Mouse (Mus musculus): ENCODE measurements at regions not wholly inside any gene's neighbourhood (a gene's known extent, or its start where the extent isn't known, plus 50 kb on each side); places are given as distances from the start of the nearest gene placed in this dataset.

DNA sequence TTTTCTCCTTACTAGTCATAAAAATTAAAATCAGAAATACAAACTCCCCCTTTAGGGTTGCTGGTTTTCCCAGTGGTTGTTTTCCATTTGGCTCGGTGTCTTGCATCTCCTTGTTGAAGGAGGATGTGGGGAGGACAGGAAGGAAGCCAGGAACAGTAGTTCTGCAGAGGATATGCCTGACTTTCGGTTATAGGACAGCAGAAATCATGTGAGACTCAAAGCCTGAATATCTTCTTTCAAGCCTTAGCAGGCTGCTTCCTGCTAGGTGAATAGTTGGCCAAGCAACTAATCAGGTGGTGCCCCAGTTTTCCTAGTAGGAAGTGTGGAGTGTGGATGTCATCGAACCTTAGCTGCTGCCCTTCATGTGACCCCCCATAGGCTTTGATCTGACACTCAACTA, 103.6 kb downstream of the Car2 start:
- no peaks in the 10 kb centered on the region for H3K36me3 ChIP-seq
- no peak overlapping the region for H3K4me3 ChIP-seq
- no peaks in the 10 kb centered on the region for H3K9me3 ChIP-seq (replicated peaks)
- no peak overlapping the region for H3K27ac ChIP-seq
- H3K4me1 ChIP-seq, result 0 out of 2 replicates have a peak, but pooled peaks cover 3% of the 10 kb centered on the region
- 70% methylated on average over 3 of the region's 3 CpGs for WGBS
- DNase-seq (ENCODE audit: low spot score), result no peak
- no peaks in the 10 kb centered on the region for H3K27me3 ChIP-seq (ENCODE audit: low read depth, poor library complexity, severe bottlenecking)

GRCm38 (mm10) chr3:14993936-14994335, 107.9 kb downstream of the Car2 start:
- 94% methylated on average over 2 of the region's 2 CpGs for WGBS
- Histone ChIP-seq H3K27ac (no peak overlapping the region), H3K4me3 (no peak overlapping the region), H3K36me3 (no peaks in the 10 kb centered on the region), H3K4me1 (0 out of 2 replicates have a peak, but pooled peaks cover 3% of the 10 kb centered on the region), H3K9me3 (replicated peaks) (no peaks in the 10 kb centered on the region), H3K27me3 (ENCODE audit: low read depth, poor library complexity, severe bottlenecking) (no peaks in the 10 kb centered on the region)
- no peak for DNase-seq (ENCODE audit: low spot score)

GRCm38 (mm10) chr3:14997241-14997640, 111.2 kb downstream of the Car2 start:
- Histone ChIP-seq H3K4me1 (peaks cover 7% of the 10 kb centered on the region; the same call in 1 of the 2 replicates), H3K9me3 (replicated peaks) (no peaks in the 10 kb centered on the region), H3K27ac (no peak overlapping the region), H3K4me3 (no peak overlapping the region), H3K36me3 (no peaks in the 10 kb centered on the region), H3K27me3 (ENCODE audit: low read depth, poor library complexity, severe bottlenecking) (no peaks in the 10 kb centered on the region)
- 84% methylated on average over 3 of the region's 3 CpGs for WGBS
- no peak for DNase-seq (ENCODE audit: low spot score)

DNA sequence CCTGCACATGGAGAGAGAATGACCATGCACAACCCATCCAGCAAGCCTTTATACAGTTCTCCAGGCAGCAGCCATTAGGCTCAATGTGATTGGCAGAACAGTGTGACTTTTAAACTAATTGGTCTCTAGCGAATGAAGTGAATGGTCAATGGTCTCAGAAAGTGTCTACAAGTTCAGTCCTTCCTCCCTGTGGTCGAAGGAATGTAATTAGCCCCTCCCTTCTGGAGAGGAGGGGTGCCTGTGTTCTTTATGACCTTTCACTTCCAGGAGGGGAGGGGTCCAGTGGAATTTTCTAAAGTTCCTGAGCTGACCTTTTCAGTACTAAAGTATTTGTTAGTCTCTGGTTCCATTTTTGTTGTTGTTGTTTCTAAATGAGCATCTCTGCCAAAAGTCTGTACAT, 112.4 kb downstream of the Car2 start:
- Histone ChIP-seq H3K9me3 (replicated peaks) (no peaks in the 10 kb centered on the region), H3K4me1 (peaks cover 7% of the 10 kb centered on the region; the same call in 1 of the 2 replicates), H3K27ac (no peak overlapping the region), H3K36me3 (no peaks in the 10 kb centered on the region), H3K27me3 (ENCODE audit: low read depth, poor library complexity, severe bottlenecking) (no peaks in the 10 kb centered on the region), H3K4me3 (no peak overlapping the region)
- 41% methylated on average over 2 of the region's 2 CpGs for WGBS
- no peak for DNase-seq (ENCODE audit: low spot score)

DNA sequence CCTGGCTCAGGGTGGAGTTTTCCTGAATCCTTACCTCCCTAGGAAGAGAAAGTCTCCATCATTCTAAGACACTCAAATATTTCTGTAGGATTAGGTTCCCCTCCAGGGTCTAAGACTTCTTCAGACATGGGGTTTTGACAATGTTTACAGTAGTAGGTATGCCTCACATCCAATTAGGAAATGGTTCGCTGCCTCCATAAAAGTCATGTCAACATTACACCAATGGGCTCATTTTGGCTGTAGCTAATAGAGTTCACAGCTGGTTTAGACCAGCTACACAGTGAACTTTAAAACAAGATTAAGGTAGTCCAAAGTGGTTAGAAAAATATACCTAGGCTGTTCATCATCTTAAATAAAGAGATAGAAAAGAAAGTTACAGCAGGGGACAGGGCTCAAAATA, 113.3 kb downstream of the Car2 start:
- no peak overlapping the region for H3K4me3 ChIP-seq
- no peaks in the 10 kb centered on the region for H3K36me3 ChIP-seq
- no peak for DNase-seq (ENCODE audit: low spot score)
- H3K27ac ChIP-seq, result no peak overlapping the region
- whole genome bisulfite sequencing, result 87% methylated on average over 1 of the region's 1 CpGs
- H3K27me3 ChIP-seq (ENCODE audit: low read depth, poor library complexity, severe bottlenecking), result no peaks in the 10 kb centered on the region
- peaks cover 4% of the 10 kb centered on the region; the same call in 1 of the 2 replicates for H3K4me1 ChIP-seq
- H3K9me3 ChIP-seq (replicated peaks), result no peaks in the 10 kb centered on the region

DNA sequence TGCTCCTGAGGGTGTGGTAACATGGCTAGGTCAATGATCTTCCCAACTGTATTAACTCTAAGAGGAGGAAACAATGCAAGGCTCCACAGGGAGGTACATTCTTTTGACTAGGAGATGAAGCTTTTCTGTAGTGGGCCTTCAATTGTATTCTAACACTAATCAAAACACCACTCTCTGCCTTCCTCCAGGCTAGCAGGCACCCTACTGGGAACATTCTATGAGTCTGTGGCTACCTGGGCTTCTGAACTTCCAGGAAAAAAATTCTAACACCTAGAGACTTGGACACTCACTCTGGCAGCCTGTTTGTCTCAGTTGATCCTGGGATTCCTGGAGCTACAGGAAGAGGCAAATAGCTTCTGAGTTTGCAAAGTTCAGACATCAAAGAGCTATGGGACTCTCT, 113.8 kb downstream of the Car2 start:
- Histone ChIP-seq H3K4me1 (peaks cover 4% of the 10 kb centered on the region; the same call in 1 of the 2 replicates), H3K4me3 (no peak overlapping the region), H3K27me3 (ENCODE audit: low read depth, poor library complexity, severe bottlenecking) (no peaks in the 10 kb centered on the region), H3K36me3 (no peaks in the 10 kb centered on the region), H3K27ac (no peak overlapping the region), H3K9me3 (replicated peaks) (no peaks in the 10 kb centered on the region)
- DNase-seq (ENCODE audit: low spot score), result no peak

GRCm38 (mm10) chr3:15000657-15001056, 114.6 kb downstream of the Car2 start:
- WGBS, result 3% methylated on average over 3 of the region's 3 CpGs
- no peaks in the 10 kb centered on the region for H3K27me3 ChIP-seq (ENCODE audit: low read depth, poor library complexity, severe bottlenecking)
- DNase-seq (ENCODE audit: low spot score), result no peak
- H3K36me3 ChIP-seq, result no peaks in the 10 kb centered on the region
- H3K4me1 ChIP-seq, result peaks cover 4% of the 10 kb centered on the region; the same call in 1 of the 2 replicates
- no peak overlapping the region for H3K4me3 ChIP-seq
- no peak overlapping the region for H3K27ac ChIP-seq
- H3K9me3 ChIP-seq (replicated peaks), result no peaks in the 10 kb centered on the region

- WGBS, result 69% methylated on average over 3 of the region's 3 CpGs
- Histone ChIP-seq H3K4me1 (no peaks in the 10 kb centered on the region), H3K27ac (no peak overlapping the region), H3K9me3 (replicated peaks) (no peaks in the 10 kb centered on the region), H3K27me3 (ENCODE audit: low read depth, poor library complexity, severe bottlenecking) (no peaks in the 10 kb centered on the region), H3K4me3 (no peak overlapping the region), H3K36me3 (no peaks in the 10 kb centered on the region)
- no peak for DNase-seq (ENCODE audit: low spot score)
Measured at GRCm38 (mm10) chr3:15007821-15008220, 121.7 kb downstream of the Car2 start.

DNA sequence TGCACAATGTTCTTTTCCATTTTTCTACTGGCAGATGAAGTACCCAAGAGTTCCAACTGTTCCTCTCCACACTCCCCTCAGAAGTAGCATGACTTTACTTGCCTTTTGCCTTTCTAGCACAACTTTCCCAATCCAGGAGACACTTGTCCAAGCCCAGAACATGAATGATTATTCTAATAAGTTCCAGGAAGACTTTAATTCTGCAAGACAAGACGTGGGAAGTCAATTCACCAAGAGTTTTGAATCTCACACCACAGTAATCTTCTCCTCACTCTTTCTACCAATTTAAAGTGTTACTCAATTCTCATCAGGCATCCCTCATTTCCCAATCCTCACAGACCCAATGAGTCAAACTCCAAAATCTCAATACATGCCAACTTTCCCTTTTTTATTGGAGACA, 122.4 kb downstream of the Car2 start:
- no peaks in the 10 kb centered on the region for H3K9me3 ChIP-seq (replicated peaks)
- H3K4me1 ChIP-seq, result no peaks in the 10 kb centered on the region
- no peak overlapping the region for H3K4me3 ChIP-seq
- H3K36me3 ChIP-seq, result no peaks in the 10 kb centered on the region
- H3K27ac ChIP-seq, result no peak overlapping the region
- WGBS, result 80% methylated on average over 1 of the region's 1 CpGs
- no peaks in the 10 kb centered on the region for H3K27me3 ChIP-seq (ENCODE audit: low read depth, poor library complexity, severe bottlenecking)
- DNase-seq (ENCODE audit: low spot score), result no peak

DNA sequence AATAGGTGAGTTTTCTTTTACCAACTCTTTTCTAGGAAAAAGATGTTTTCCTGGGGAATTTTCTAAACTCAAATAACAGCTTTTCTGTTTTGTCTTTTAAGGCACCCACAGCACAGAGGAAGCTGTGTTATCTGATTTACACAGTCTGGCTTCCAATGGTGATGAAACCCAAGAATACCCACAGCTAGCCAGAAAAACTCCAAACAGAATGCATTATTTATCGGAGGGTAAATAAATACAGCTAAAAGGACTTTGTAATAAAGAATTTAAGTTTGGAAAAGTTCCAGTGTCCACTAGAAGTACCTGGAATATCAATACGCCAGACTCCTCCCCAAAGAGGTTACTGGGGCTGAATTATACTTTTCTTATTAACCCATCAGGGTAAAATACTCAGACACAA, 123.7 kb downstream of the Car2 start:
- no peaks in the 10 kb centered on the region for H3K27me3 ChIP-seq (ENCODE audit: low read depth, poor library complexity, severe bottlenecking)
- H3K4me3 ChIP-seq, result no peak overlapping the region
- H3K27ac ChIP-seq, result no peak overlapping the region
- no peak for DNase-seq (ENCODE audit: low spot score)
- no peaks in the 10 kb centered on the region for H3K4me1 ChIP-seq
- H3K36me3 ChIP-seq, result no peaks in the 10 kb centered on the region
- H3K9me3 ChIP-seq (replicated peaks), result no peaks in the 10 kb centered on the region
- WGBS, result 92% methylated on average over 2 of the region's 2 CpGs

- 77% methylated on average over 1 of the region's 1 CpGs for whole genome bisulfite sequencing
- Histone ChIP-seq H3K27ac (no peak overlapping the region), H3K9me3 (replicated peaks) (no peaks in the 10 kb centered on the region), H3K4me1 (no peaks in the 10 kb centered on the region), H3K4me3 (no peak overlapping the region), H3K36me3 (no peaks in the 10 kb centered on the region), H3K27me3 (ENCODE audit: low read depth, poor library complexity, severe bottlenecking) (no peaks in the 10 kb centered on the region)
- no peak for DNase-seq (ENCODE audit: low spot score)
Measured at GRCm38 (mm10) chr3:15016621-15017020, 130.5 kb downstream of the Car2 start.

DNA sequence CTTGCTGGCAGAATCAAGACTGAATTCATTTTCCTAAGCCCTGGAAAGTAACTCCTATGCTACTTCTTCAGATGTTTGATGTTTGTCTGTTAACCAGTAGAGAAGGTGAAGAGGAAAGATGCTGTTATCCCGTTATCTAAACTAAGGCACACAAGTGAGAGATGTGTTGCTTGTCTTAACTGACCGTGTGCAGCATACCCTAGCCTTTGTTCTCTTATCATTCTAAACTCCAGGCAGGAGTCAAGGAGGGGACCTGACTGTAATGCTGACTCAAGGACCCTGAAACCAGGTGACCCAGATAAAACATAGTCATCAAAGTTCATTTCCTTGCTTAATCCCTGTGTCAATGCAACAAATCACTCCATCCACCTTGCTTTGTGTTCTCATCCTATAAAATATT, 136.7 kb downstream of the Car2 start:
- no peaks in the 10 kb centered on the region for H3K27me3 ChIP-seq (ENCODE audit: low read depth, poor library complexity, severe bottlenecking)
- no peak overlapping the region for H3K27ac ChIP-seq
- H3K9me3 ChIP-seq (replicated peaks), result no peaks in the 10 kb centered on the region
- DNase-seq (ENCODE audit: low spot score), result no peak
- no peaks in the 10 kb centered on the region for H3K4me1 ChIP-seq
- no peaks in the 10 kb centered on the region for H3K36me3 ChIP-seq
- 78% methylated on average over 2 of the region's 2 CpGs for WGBS
- no peak overlapping the region for H3K4me3 ChIP-seq

DNA sequence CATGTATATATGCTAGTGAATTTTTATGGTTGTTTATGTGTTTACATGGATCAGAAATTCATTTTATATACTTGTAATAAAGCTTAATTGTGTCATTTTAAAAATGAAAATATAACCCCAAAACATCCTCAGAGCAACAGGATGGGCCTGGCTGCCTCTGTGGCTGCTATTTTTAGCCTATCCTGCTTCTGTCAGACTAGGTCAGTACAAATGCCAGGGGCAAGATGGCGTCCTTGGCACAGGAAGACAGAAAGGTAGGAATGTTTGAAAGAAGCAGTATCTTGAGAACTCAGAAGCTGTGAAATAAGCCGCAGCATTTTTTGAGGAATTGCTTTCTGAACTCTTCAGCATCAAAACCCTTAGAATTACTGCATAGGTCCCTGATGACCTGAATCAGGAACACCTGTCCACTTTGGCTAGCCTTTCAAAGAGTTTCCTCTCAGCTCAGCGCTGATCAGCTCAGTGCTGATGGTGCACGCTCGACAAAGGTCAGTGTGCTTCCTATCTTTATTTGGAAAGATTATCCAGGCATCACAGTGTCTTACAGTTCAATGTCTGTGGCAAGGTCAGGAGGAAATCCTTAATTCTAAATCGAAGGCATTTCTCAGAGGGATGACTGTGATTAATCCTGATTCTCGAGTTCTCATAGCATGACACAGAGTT, 154.9 kb downstream of the Car2 start:
- H3K27ac ChIP-seq, result no peak overlapping the region
- WGBS, result 89% methylated on average over 7 of the region's 7 CpGs
- DNase-seq (ENCODE audit: low spot score), result no peak
- no peaks in the 10 kb centered on the region for H3K4me1 ChIP-seq
- no peaks in the 10 kb centered on the region for H3K9me3 ChIP-seq (replicated peaks)
- no peak overlapping the region for H3K4me3 ChIP-seq
- H3K27me3 ChIP-seq (ENCODE audit: low read depth, poor library complexity, severe bottlenecking), result no peaks in the 10 kb centered on the region
- H3K36me3 ChIP-seq, result no peaks in the 10 kb centered on the region

- Histone ChIP-seq H3K27ac (no peak overlapping the region), H3K27me3 (ENCODE audit: low read depth, poor library complexity, severe bottlenecking) (no peaks in the 10 kb centered on the region), H3K4me1 (no peaks in the 10 kb centered on the region), H3K4me3 (no peak overlapping the region), H3K36me3 (no peaks in the 10 kb centered on the region), H3K9me3 (replicated peaks) (no peaks in the 10 kb centered on the region)
- DNase-seq (ENCODE audit: low spot score), result no peak
- 87% methylated on average over 3 of the region's 3 CpGs for WGBS
Measured at GRCm38 (mm10) chr3:15053968-15054367, 167.9 kb downstream of the Car2 start.

Data from limb, embryonic 10.5 days (tissue).